Mouse (Mus musculus) urinary bladder, adult 2 months (tissue): ENCODE measurements around the gene Eif5a. TPM values are rescaled to one million over a fixed set of nuclear protein-coding genes. Genes with fewer than 3 reads are reported as not detected.

Source experiments
- DNase-seq: peaks from one replicate; pipeline ENCODE4 v3.0.0; 2022; ENCODE audit warnings: low spot score
- polyA plus RNA-seq: library from polyadenylated mRNA; depleted of rRNA; stranded (reverse); fragments of >200 nt; gene quantifications from 2 replicates; pipeline ENCODE4 v1.2.3, GENCODE M21; 2012; rRNA removed

Gene Eif5a
- polyA plus RNA-seq, 1 experiment: 624 TPM

GRCm38 (mm10) chr11:69876867-69877266 lies 44.9 kb downstream of the Eif5a start:
- peak; percentile 75 for DNase-seq

GRCm38 (mm10) chr11:69876186-69876585 lies 45.6 kb downstream of the Eif5a start:
- DNase-seq: no peak

DNA sequence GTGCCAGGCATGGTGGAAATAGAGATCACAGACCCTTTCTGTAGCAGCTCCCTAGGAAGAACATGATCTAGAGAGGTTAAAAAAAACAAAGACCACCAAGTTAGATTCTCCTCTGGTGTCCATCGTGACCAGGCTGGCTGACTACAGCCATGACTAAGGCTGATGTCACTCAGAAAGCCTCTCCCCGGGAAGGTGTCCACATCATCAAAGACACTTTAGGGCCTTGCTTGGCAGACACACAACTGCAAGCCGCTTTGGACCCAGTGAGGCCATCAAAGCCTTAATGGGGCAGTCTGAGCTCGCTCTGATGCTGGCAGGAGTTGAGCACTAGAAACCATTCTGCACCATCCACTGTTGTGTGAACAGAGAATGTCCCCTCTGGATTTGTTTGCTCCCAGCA lies 49.3 kb downstream of the Eif5a start:
- DNase-seq: no peak

GRCm38 (mm10) chr11:69871822-69872221 lies 49.9 kb downstream of the Eif5a start:
- DNase-seq: no peak

GRCm38 (mm10) chr11:69870289-69871069 lies 51.3 kb downstream of the Eif5a start:
- no peak for DNase-seq

GRCm38 (mm10) chr11:69867335-69867734 lies 54.4 kb downstream of the Eif5a start:
- no peak for DNase-seq

Other genes with a start within 250 kb of the Eif5a start
- gene Eif4a1, start 249.5 kb downstream of the Eif5a start, polyA plus RNA-seq: 461 and 554 TPM in 2 replicates
- gene Senp3, start 239.9 kb downstream of the Eif5a start, polyA plus RNA-seq: 83.4 and 108 TPM in 2 replicates
- gene Tnfsf13, start 236.2 kb downstream of the Eif5a start, polyA plus RNA-seq: 5.1 and 6.8 TPM in 2 replicates
- gene Tnfsf12, start 226.1 kb downstream of the Eif5a start, polyA plus RNA-seq: 85.4 and 87.0 TPM in 2 replicates
- 10.0 and 10.3 TPM in 2 replicates for gene Tnfsfm13, start 225.9 kb downstream of the Eif5a start, polyA plus RNA-seq
- gene Polr2a, start 163.3 kb downstream of the Eif5a start, polyA plus RNA-seq: 9.4 and 24.4 TPM in 2 replicates
- gene Slc35g3, start 160.0 kb downstream of the Eif5a start, polyA plus RNA-seq: 0.07 TPM in 1 of 2 replicates, not detected in the other
- 35.6 and 46.1 TPM in 2 replicates for gene Zbtb4, start 156.0 kb downstream of the Eif5a start, polyA plus RNA-seq
- gene Chrnb1, start 126.0 kb downstream of the Eif5a start, polyA plus RNA-seq: 15.6 and 25.0 TPM in 2 replicates
- 6.3 and 7.2 TPM in 2 replicates for gene Fgf11, start 120.1 kb downstream of the Eif5a start, polyA plus RNA-seq
- 11.5 and 13.2 TPM in 2 replicates for gene Tmem102, start 116.3 kb downstream of the Eif5a start, polyA plus RNA-seq
- not detected in 2 replicates for gene Gm39566, start 106.7 kb downstream of the Eif5a start, polyA plus RNA-seq
- not detected in 2 replicates for gene Spem2, start 103.5 kb downstream of the Eif5a start, polyA plus RNA-seq
- gene Spem1, start 99.8 kb downstream of the Eif5a start, polyA plus RNA-seq: 0.55 and 0.71 TPM in 2 replicates
- 18.3 and 27.7 TPM in 2 replicates for gene Nlgn2, start 84.2 kb downstream of the Eif5a start, polyA plus RNA-seq
- 202 and 261 TPM in 2 replicates for gene Tmem256, start 83.4 kb downstream of the Eif5a start, polyA plus RNA-seq
- 104 and 110 TPM in 2 replicates for gene Plscr3, start 75.6 kb downstream of the Eif5a start, polyA plus RNA-seq
- gene Tnk1, start 63.2 kb downstream of the Eif5a start, polyA plus RNA-seq: 15.2 and 15.4 TPM in 2 replicates
- not detected in 2 replicates for gene Tmem95, start 43.9 kb downstream of the Eif5a start, polyA plus RNA-seq
- gene Kctd11, start 40.6 kb downstream of the Eif5a start, polyA plus RNA-seq: 11.8 and 13.8 TPM in 2 replicates
- 2.0 and 2.5 TPM in 2 replicates for gene Acap1, start 26.4 kb downstream of the Eif5a start, polyA plus RNA-seq
- 1.1 and 1.3 TPM in 2 replicates for gene 2810408A11Rik, start 21.0 kb downstream of the Eif5a start, polyA plus RNA-seq
- gene Neurl4, start 20.9 kb downstream of the Eif5a start, polyA plus RNA-seq: 43.4 and 47.8 TPM in 2 replicates
- gene Gps2, start 8.1 kb downstream of the Eif5a start, polyA plus RNA-seq: 56.3 and 63.2 TPM in 2 replicates
- 3.7 and 6.2 TPM in 2 replicates for gene Ybx2, start 13.8 kb upstream of the Eif5a start, polyA plus RNA-seq
- gene Slc2a4, start 26.2 kb upstream of the Eif5a start, polyA plus RNA-seq: 146 and 167 TPM in 2 replicates
- 67.1 and 69.1 TPM in 2 replicates for gene Cldn7, start 42.8 kb upstream of the Eif5a start, polyA plus RNA-seq
- gene Ctdnep1, start 59.2 kb upstream of the Eif5a start, polyA plus RNA-seq: 82.0 and 95.4 TPM in 2 replicates
- 57.6 and 61.4 TPM in 2 replicates for gene Elp5, start 60.6 kb upstream of the Eif5a start, polyA plus RNA-seq
- 374 and 440 TPM in 2 replicates for gene Gabarap, start 69.2 kb upstream of the Eif5a start, polyA plus RNA-seq
- gene Phf23, start 73.8 kb upstream of the Eif5a start, polyA plus RNA-seq: 35.8 and 36.4 TPM in 2 replicates
- gene Dvl2, start 78.6 kb upstream of the Eif5a start, polyA plus RNA-seq: 11.9 and 16.7 TPM in 2 replicates
- 95.7 and 100 TPM in 2 replicates for gene Acadvl, start 93.5 kb upstream of the Eif5a start, polyA plus RNA-seq
- gene Dlg4, start 95.0 kb upstream of the Eif5a start, polyA plus RNA-seq: 28.0 and 31.9 TPM in 2 replicates
- 0.07 TPM in 1 of 2 replicates, not detected in the other for gene Asgr1, start 132.1 kb upstream of the Eif5a start, polyA plus RNA-seq
- gene Asgr2, start 170.7 kb upstream of the Eif5a start, polyA plus RNA-seq: 2.0 and 2.5 TPM in 2 replicates
- gene Mgl2, start 208.4 kb upstream of the Eif5a start, polyA plus RNA-seq: 41.3 and 51.9 TPM in 2 replicates
- 39.6 and 49.2 TPM in 2 replicates for gene Clec10a, start 234.2 kb upstream of the Eif5a start, polyA plus RNA-seq